Mouse (Mus musculus): ENCODE results near the gene Ppp2r3a.

DNA sequence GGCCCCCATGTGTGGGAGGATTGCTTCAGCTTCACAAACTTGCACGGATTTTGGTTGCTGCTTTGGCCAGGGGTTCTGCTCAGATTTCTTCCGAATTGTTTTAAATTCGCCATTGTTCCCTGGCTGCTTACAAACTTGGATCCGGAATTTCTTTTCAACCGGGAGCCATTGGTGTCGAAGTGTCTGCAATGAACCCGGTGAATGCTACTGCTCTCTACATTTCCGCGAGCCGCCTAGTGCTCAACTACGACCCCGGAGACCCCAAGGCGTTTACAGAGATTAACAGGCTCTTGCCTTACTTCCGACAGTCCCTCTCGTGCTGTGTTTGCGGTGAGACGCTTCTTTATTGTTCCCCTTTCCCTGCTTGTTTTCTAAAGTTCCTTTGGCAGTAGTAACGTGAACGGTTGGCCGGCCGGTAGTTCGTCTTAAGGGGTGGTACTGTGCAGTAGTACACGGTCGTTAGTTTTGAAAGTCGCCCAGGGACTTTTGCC is 176.5 kb downstream of the Ppp2r3a start:
- TF ChIP-seq GATA1 (IDR thresholded peaks at IDR 0.05; ENCODE audit: low read length) (no peak), TAL1 (IDR thresholded peaks at IDR 0.05; ENCODE audit: low read length) (no peak)
